Mouse (Mus musculus) gastrocnemius, postnatal 4 days (tissue): Measurements from ENCODE around the gene Kif11. TPM values are rescaled to one million over a fixed set of nuclear protein-coding genes. Genes with fewer than 3 reads are reported as not detected.

Experiments used
- DNase-seq, 2 experiments: peaks; one replicate each; pipeline ENCODE4 v3.0.0; 2021 to 2022; ENCODE audit warnings: low spot score in 2 of 2, mixed read lengths in 2 of 2
- long read RNA-seq, 2 experiments: library from polyadenylated mRNA; stranded (forward); transcript quantifications; one replicate each; pipeline ENCODE4 v2.0.0; 2021
- total RNA-seq, 2 experiments: library from RNA; stranded (reverse); gene quantifications; 2 replicates each; pipeline ENCODE4 v1.2.3; 2021

Gene Kif11
- 10 to 100 TPM; 17.9 to 19.5 TPM for total RNA-seq
- long read RNA-seq, experiment 1, full-length matches to known transcripts: 8 of 9 reads
- long read RNA-seq, experiment 1, partial matches to known transcripts: 0 of 9 reads
- long read RNA-seq, experiment 1, other reads (novel, unspliced or antisense): 1 of 9 reads
- long read RNA-seq, experiment 2, full-length matches to known transcripts: 20 of 28 reads
- long read RNA-seq, experiment 2, partial matches to known transcripts: 5 of 28 reads
- long read RNA-seq, experiment 2, other reads (novel, unspliced or antisense): 3 of 28 reads

DNA sequence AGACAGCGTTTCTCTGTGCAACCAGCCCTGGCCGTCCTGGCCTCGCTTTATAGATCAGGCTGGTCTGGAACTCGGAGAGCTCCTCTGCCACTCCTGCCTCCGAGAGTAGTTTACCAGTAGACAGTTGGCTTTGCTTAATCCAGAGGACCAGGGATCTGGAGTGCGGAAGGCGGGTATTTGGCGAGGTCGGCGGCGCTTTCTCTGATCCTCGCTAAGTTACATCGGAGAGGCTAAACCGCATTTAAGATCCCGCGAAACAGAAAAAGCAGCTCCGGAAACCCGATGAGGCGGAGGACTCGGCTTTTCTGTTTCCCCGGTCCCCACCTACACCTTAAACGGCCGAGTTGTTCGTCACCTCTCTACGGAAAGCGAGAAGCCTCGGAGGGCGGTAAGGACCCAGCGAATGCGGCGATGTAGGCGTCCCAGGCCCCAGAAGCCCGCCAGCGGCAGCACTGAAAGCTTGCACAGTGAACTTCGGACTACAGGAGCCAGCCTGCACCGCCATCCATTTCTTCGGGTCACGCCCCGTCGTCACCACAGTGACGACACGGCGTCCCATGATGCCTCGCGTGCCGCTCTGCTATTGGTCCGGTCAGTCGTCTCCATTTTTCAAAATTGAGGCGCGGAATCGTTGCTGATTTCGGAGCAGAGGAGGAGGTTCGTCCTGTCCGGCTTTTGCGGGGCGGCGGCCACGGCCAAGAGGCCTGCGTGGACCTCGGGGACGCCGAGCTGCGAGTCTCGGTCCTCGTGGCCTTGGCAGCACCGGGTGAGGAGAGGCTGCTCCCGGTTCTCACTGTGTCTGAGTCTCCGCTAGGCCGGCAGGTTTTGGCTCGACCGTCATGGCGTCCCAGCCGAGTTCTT is at the start of gene Kif11:
Gene Kif11 (plus strand): TSS at position 649 of the 861 bp plus-strand sequence.
- peak; percentile 89 to 96 for DNase-seq

DNA sequence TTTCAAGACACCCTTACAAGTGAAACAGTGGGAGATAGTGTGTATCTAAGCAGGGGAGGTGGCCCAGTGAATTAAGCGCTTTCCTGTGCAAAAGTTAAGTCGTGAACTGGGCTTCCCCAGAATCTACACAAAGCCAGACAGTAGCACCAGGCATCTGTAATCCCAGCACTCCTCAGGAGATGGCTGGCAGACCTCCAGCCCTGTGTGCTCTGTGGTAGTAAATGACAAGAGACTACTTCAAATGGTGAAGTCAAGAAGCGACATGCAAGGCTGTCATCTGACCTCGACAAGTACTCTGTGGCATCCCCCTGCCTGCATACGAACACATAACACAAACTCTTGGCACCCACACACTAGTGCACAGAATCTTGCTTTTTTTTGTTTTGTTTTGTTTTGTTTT is 49.0 kb upstream of the Kif11 start:
- no peak for DNase-seq

DNA sequence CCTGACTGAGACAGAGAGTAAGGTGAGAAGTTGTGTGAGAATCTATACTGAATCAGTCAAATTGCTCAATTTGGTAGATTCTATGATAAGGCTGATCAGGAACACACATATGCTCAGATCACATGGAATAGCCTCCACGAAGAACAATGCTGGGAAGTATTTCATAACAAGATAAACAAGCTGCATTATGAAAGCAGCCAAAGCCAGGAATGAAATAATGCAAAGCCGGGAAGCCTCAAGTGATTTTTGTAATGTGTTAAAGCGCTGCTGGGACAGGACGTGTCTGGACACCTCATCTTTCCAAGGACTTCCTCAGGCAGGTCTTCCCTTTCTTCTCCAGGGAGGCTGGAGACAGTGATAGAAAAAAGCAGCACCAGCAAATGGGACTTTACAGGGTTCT is 43.5 kb upstream of the Kif11 start:
- no peak for DNase-seq

DNA sequence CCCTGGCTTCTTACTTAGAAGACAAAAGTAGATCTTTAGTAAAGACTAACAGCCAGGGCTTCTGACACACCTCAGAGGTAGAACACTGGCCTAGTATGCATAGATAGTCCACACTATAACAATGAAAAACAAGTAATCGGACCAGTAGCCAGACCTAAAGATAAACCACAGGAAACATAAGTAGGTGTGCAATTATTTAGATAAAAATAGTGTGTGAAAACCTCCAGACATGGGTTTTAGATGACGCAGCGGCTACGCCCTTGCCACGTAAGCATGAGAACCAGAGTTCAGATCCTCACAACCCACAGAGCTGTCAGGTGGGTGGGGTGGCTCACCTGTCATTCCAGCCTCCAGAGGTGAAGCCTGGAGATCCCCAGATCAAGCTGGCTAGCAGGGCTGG is 42.8 kb upstream of the Kif11 start:
- DNase-seq: no peak

DNA sequence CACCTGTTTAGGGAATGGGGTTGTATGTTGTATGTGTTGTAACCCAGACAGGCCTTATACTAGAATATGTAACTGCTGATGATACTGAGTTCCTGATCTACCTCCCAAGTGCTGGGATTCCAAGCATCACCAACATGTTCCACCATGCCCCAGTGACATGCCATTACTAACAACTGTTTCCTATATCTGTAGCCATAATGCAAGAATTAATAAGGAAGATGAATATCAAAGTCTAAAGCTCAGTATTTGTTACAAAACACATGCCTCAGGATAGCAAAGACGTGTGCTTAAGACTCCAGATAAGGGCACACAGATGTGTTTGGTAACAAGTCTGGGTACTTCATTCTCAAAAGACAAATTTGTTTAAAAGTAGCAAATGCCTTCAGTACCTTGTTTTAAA is 40.8 kb upstream of the Kif11 start:
- no peak for DNase-seq

DNA sequence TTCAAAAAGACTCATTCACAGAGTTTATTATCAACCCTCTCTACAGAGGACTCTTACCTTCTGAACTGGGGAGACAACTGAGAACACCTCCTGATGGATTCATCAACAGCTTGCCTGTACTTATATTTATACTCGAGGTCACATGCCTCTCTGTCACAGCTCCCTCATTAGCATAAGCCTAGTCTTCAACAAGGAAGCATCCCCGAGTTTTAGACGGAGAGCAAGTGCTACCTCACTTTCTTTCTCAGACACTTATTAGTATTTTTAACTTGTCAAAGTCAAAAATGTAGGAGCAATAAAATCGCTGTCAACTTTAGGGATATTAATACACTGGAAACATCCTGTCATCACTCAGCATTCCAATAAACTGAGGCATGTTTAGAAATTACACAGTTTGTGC is 38.5 kb upstream of the Kif11 start, which contains the start of gene Ide:
Gene Ide (minus strand): TSS at position 101 of the 400 bp plus-strand sequence.
- DNase-seq: no peak

DNA sequence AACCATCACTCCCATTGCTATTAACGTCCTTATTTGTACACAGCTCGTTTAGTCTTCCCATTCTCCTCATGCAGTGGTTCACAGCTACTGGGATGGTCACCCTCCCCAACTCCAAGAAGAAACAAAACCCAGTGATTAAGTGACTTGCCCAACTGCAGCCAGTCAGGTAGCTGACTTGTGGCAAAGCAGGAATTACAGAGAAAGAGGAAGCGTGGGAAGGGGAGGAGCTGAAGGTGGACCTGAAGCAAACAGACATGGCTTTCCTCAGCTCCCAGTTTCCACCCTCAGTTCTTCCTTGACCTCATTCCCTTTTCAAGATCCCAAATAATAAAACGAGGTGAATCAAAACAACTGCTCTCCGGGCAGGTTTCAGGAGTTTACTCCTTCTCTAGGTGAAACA is 35.7 kb upstream of the Kif11 start:
- no peak for DNase-seq

DNA sequence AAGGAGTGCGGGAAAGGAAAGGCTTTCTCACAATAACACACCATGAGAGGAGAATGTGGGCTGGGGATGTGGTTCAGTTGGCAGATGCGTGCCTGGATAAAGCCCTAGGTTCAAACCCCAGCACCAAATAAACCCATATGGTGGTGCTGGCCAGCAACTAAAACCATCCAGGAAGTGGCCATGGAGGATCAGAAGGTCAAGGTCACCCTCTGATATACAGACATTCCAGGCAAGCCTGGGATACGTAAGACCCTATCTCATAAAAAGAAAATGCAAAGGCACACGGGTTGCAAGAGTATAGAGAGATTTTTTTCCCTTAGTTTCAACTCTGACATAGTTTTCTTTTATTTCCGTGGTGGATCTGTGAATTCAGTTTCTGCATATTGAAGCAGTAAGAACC is 35.3 kb upstream of the Kif11 start:
- DNase-seq: no peak

DNA sequence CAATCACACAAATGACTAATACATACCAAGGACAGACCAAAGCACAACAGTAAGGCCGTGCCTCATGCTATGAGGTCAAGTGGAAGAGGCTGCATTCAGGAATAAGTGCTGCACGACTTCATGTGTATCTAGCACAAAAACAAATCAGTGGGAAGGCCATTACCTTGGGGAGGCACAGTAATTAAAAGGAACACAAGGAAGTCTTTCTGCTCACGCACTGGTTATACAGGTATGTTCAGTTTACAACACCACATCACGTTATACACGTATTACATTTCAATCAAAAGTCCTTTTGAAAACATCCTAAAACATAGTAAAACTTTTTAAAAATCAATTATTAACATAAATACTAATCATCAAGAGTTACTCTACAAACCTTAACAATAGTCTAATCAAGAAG is 32.3 kb upstream of the Kif11 start:
- DNase-seq: no peak

DNA sequence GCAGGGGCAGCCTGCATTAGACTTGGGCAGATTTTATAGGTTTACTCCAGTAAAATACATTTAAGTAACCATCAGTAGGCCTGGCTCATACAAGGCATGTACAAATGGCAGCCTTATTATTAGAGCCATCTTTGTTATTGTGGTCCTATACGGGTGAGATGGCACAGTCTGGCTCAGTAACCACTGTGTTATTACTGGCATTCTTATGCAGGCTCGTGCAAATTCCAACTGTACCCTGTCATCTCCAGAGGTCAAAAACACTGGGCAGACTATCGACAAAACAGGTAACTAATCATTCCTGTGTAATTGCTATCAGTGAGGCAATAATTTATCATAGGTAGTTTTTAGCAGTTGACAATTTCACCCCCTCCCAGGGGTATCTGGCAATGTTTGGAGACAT is 29.9 kb upstream of the Kif11 start:
- no peak for DNase-seq

DNA sequence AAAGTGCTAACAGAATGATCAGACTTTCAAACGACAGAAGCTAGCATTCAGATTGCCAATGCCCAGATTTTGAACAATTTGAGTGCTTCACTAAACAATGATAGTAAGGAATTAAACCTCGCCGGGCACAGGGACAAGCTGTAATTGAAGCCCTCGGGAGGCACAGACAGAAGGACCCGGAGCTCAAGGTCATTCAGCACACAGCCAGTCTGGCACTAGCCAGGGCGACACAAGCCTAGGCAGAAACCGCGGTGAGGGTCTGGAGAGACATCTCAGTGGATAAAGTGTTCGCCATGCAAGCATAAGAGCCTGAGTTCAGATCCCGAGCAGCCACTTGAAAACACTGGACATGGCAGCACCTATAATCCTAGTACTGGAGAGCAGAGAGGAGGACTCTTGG is 27.9 kb upstream of the Kif11 start:
- DNase-seq: no peak

DNA sequence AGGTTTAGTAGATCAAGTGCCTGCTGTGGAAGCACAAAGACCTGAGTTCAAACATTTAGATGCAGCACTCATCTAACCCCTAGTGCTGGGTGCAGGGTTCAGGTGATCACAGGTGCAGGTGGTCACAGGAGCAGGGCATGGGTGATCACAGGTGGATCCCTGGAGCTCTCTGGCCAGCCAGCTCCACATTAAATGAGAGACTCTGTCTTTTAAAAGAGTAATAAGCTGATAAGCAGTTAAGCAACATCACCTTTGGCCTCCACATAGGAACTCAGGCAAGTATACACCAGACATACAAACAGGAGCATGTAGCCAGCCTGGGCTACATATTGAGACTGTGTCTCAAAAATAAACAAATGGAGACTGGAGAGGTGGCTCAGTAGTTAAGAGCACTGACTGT is 27.3 kb upstream of the Kif11 start:
- DNase-seq: no peak

DNA sequence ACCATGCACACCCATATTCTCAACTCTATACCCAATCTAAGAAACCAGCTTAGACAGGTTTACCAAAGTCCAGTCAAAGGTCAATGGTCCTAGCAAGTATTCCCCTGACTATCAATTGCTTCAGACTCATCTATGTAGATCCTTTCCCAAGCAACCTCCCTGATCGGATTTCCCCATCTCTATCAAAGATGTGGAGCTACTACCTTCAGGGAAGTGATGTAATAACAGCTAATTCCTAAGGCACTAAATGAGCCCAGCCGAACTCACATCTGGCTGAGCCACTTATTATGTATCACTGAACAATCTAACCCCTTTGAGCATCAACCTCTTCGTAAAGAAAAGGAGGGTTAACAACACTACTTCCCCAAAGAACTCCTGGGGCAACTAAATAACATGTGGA is 23.4 kb upstream of the Kif11 start:
- no peak for DNase-seq

DNA sequence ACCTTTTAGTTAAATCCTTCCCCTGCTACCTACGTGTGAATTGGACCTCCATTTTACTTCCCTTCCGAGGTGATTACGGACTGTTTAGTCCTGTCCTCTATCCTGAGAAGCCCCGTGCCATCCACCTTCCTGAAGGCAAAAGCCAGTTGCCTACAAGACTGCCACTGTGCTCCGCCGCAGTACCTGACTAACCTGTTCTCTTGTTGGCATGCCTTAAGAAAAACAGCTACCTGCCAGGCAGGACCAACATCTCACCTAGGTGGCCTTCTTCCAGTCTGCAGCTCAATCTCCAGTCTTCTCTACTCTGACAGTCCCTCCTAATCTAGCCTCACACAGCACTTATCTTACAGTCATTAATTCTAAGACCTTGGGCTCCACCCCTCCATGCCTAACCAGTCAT is 22.9 kb upstream of the Kif11 start:
- no peak for DNase-seq

DNA sequence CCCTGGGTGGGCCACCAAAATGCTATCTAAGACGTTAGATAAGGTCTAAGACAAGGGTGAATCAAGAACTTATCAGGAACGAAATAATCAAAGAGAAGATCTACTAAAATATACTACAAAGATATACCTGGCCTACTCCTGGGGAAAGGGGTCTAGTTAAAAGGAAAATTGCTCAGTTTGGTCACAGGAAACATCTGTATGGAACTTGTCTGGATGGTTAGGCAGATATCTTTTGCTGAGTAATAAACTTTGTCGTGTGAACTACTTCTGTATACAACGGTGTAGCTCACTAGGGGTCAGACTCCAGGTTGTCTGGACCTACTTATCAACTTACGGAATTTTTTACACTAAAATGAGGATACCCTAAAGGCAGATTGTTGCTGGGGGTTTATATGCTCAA is 16.2 kb upstream of the Kif11 start:
- no peak for DNase-seq

DNA sequence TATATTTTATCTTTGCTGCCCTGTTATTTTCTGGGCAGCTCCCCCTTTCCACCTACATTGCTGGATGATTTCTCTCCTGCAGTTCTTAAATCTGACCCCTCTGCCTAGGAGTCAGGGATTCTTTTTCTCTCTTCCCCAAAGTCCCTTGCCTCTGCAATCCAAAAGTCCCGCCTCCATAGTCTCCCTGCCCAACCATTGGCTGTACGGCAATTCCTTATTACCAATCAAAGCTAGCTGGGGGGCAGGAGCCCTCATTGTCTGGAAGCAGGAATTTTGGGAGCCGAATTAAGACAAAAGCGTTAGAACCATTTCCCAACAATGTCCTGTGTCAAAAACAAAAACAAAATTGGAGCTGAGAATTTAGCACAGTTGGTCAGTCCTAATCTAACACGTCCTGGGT is 13.7 kb upstream of the Kif11 start:
- DNase-seq: no peak

DNA sequence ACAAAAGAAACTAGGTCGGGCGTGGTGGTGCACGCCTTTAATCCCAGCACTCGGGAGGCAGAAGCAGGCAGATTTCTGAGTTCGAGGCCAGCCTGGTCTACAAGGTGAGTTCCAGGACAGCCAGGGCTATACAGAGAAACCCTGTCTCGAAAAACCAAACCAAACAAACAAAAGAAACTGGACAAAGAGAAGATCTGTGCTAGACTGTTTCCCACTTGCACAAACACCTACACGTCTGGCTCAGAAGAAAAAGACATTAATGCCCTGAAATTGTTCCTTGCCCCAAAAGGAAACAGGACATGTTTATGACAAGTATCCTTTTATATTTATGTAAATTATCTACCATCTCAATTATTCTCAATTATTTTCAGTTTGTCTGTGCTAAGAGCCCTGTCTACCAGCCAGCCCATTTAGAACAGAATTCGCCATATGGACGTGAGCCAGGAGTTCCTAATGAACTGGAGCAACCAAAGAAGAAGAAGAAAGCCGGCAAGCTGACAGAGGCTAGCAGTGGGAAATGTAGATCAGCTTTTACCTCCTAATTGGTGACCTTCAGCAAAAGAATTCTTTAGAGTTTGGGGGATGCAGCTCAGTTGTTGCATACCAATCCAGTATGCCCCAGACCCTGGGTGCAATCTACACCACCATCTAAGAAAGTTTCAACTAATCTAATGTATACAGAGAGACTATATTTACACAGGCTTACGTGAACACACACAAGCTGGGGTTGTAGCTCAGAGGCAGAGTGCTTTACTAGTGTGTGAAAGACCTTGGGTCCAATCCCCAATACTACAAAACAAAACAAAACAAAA is 12.9 kb upstream of the Kif11 start:
- DNase-seq: no peak

DNA sequence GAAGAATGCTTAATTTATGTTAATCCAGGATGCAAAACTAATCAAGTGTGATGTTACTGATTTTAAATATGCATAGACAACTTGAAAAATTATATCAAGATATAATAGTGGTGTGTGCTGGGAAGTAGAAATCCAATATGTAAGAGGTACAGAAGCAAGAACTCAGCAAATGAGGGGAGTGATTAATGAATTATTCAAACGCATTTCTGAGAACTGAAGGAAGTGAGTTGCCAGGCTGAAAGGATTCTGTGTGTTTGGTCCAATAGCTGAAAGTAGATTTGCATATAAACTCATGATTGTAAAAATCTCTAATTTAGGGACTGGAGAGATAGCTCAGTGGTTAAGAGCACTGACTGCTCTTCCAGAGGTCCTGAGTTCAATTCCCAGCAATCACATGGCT is 7.2 kb upstream of the Kif11 start:
- no peak for DNase-seq

DNA sequence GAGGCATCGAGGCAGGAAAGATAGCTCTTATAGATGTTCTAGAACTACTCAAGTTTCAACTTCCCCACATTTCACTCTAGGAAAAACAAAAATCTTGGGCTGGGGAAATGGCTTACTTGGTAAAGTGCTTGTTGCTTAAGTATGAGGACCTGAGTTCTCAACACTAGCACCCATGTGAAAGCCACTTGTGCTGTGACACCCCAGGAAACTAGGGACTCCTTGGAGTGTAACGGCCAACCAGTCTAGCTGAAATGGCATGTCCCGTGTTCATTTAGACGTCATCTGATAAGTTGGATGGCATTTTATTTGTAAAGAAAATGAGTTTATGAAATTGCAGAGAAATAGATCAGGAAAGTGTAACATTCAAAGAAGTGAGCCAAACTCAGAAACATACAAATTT is 6.3 kb upstream of the Kif11 start:
- DNase-seq: no peak

DNA sequence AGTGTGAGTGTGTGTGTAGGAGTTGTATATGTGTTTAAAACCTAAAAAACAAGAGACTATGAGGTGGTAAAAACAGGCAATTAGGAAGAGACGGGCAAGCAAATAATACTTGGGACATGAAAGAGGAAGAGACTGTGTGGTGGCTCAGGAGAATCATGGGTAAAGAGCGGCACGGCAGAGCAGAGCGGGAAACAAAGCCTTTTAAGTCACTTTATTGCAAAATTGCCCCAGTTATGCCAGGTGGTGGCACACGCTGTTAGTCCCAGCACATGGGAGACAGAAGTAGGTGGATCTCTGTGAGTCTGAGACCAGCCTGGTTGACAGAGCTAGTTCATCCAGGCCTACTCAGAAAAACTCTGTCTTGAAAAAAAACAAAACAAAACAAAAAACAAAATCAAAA is 5.8 kb upstream of the Kif11 start:
- DNase-seq: no peak

DNA sequence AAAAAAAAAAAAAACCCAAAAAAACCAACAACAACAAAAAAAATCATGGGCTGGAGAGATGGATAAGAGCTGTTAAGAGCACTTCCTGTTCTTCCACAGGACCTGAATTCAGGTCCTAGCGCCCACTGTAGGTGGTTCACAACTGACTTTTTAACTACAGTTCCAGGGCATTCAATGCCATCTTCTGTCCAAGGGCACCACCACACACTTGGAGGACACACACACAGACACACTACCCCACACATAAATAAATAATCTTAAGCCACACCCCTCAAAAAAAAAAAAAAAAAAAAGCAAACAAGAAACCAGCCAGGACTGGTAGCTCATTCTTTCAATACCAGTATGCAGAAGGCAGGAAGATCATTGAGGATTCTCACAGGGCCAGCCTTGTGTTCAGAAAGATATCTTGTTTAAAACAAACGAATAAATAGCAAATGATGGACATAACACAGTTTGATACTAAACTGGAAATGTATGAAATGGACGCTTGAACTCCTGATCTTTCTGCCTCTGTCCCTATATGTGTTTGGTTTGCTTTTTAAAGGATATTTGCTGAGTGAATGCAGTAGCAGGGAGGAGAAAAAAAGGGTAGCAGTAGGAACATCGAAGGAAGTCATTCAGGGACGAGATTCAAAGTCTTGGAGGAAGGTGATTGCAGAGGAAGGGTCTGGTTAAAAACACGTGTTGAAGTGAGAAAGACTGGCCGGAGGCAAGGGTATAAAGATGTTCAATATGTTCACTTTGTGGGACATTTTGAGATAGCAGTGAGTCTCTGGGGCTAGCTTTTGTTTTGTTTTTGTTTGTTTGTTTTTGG is 1.1 kb upstream of the Kif11 start:
- DNase-seq: no peak
